Mouse (Mus musculus): Measurements from ENCODE around the gene Ropn1l. TPM values are rescaled to one million over a fixed set of nuclear protein-coding genes. Genes with fewer than 3 reads are reported as not detected.

Ropn1l gene
- total RNA-seq, 1 experiment from 2014 or later = 0.29 TPM

- no peak for ATAC-seq (replicated peaks; ENCODE audit: insufficient number of reproducible peaks, low FRiP score, low TSS enrichment, poor library complexity, severe bottlenecking)
Measured at GRCm38 (mm10) chr15:31452336-31453097, 1.0 kb downstream of the Ropn1l start.

- ATAC-seq (replicated peaks; ENCODE audit: insufficient number of reproducible peaks, low FRiP score, low TSS enrichment, poor library complexity, severe bottlenecking) = no peak
Measured at GRCm38 (mm10) chr15:31449772-31450171, 3.8 kb downstream of the Ropn1l start.

- no peak for ATAC-seq (replicated peaks; ENCODE audit: insufficient number of reproducible peaks, low FRiP score, low TSS enrichment, poor library complexity, severe bottlenecking)
Measured at GRCm38 (mm10) chr15:31447121-31447520, 6.4 kb downstream of the Ropn1l start.

GRCm38 (mm10) chr15:31442698-31443097 lies 10.8 kb downstream of the Ropn1l start:
- ATAC-seq (replicated peaks; ENCODE audit: insufficient number of reproducible peaks, low FRiP score, low TSS enrichment, poor library complexity, severe bottlenecking) = no peak

GRCm38 (mm10) chr15:31441996-31442395 lies 11.5 kb downstream of the Ropn1l start:
- no peak for ATAC-seq (replicated peaks; ENCODE audit: insufficient number of reproducible peaks, low FRiP score, low TSS enrichment, poor library complexity, severe bottlenecking)

GRCm38 (mm10) chr15:31436811-31437210 lies 16.7 kb downstream of the Ropn1l start:
- ATAC-seq (replicated peaks; ENCODE audit: insufficient number of reproducible peaks, low FRiP score, low TSS enrichment, poor library complexity, severe bottlenecking) = no peak

- ATAC-seq (replicated peaks; ENCODE audit: insufficient number of reproducible peaks, low FRiP score, low TSS enrichment, poor library complexity, severe bottlenecking) = no peak
Measured at GRCm38 (mm10) chr15:31436083-31436482, 17.5 kb downstream of the Ropn1l start.

GRCm38 (mm10) chr15:31433768-31434167 lies 19.8 kb downstream of the Ropn1l start:
- no peak for ATAC-seq (replicated peaks; ENCODE audit: insufficient number of reproducible peaks, low FRiP score, low TSS enrichment, poor library complexity, severe bottlenecking)

GRCm38 (mm10) chr15:31431847-31432246 lies 21.7 kb downstream of the Ropn1l start:
- no peak for ATAC-seq (replicated peaks; ENCODE audit: insufficient number of reproducible peaks, low FRiP score, low TSS enrichment, poor library complexity, severe bottlenecking)

- ATAC-seq (replicated peaks; ENCODE audit: insufficient number of reproducible peaks, low FRiP score, low TSS enrichment, poor library complexity, severe bottlenecking) = no peak
Measured at GRCm38 (mm10) chr15:31430014-31430413, 23.5 kb downstream of the Ropn1l start.

GRCm38 (mm10) chr15:31429429-31429828 lies 24.1 kb downstream of the Ropn1l start:
- no peak for ATAC-seq (replicated peaks; ENCODE audit: insufficient number of reproducible peaks, low FRiP score, low TSS enrichment, poor library complexity, severe bottlenecking)

- ATAC-seq (replicated peaks; ENCODE audit: insufficient number of reproducible peaks, low FRiP score, low TSS enrichment, poor library complexity, severe bottlenecking) = no peak
Measured at GRCm38 (mm10) chr15:31428571-31428970, 25.0 kb downstream of the Ropn1l start.

GRCm38 (mm10) chr15:31427390-31427789 lies 26.1 kb downstream of the Ropn1l start:
- no peak for ATAC-seq (replicated peaks; ENCODE audit: insufficient number of reproducible peaks, low FRiP score, low TSS enrichment, poor library complexity, severe bottlenecking)

GRCm38 (mm10) chr15:31426066-31426706 lies 27.4 kb downstream of the Ropn1l start:
- ATAC-seq (replicated peaks; ENCODE audit: insufficient number of reproducible peaks, low FRiP score, low TSS enrichment, poor library complexity, severe bottlenecking) = no peak

GRCm38 (mm10) chr15:31422649-31423369 lies 30.7 kb downstream of the Ropn1l start:
- ATAC-seq (replicated peaks; ENCODE audit: insufficient number of reproducible peaks, low FRiP score, low TSS enrichment, poor library complexity, severe bottlenecking) = no peak

- no peak for ATAC-seq (replicated peaks; ENCODE audit: insufficient number of reproducible peaks, low FRiP score, low TSS enrichment, poor library complexity, severe bottlenecking)
Measured at GRCm38 (mm10) chr15:31419037-31419436, 34.5 kb downstream of the Ropn1l start.

- 0 out of 2 replicates have a peak, but pooled peaks have one; percentile 10 for ATAC-seq (replicated peaks; ENCODE audit: insufficient number of reproducible peaks, low FRiP score, low TSS enrichment, poor library complexity, severe bottlenecking)
Measured at GRCm38 (mm10) chr15:31418686-31419024, 34.9 kb downstream of the Ropn1l start.

- ATAC-seq (replicated peaks; ENCODE audit: insufficient number of reproducible peaks, low FRiP score, low TSS enrichment, poor library complexity, severe bottlenecking) = peak; percentile 83
Measured at GRCm38 (mm10) chr15:31417796-31418685, 35.5 kb downstream of the Ropn1l start.

GRCm38 (mm10) chr15:31417409-31417795 lies 36.1 kb downstream of the Ropn1l start:
- no peak for ATAC-seq (replicated peaks; ENCODE audit: insufficient number of reproducible peaks, low FRiP score, low TSS enrichment, poor library complexity, severe bottlenecking)
